Mouse (Mus musculus) ovary, postnatal 10 days (tissue): ENCODE results near the gene Gss.

Experiments
- DNase-seq: peaks from one replicate; pipeline ENCODE4 v3.0.0; 2022; ENCODE audit warnings: low spot score

The Gss gene

GRCm38 (mm10) chr2:155592137-155592853, at the start of gene Gss:
Gene Gss (minus strand): TSS chr2:155592810.
- peak; percentile 100 for DNase-seq

DNA sequence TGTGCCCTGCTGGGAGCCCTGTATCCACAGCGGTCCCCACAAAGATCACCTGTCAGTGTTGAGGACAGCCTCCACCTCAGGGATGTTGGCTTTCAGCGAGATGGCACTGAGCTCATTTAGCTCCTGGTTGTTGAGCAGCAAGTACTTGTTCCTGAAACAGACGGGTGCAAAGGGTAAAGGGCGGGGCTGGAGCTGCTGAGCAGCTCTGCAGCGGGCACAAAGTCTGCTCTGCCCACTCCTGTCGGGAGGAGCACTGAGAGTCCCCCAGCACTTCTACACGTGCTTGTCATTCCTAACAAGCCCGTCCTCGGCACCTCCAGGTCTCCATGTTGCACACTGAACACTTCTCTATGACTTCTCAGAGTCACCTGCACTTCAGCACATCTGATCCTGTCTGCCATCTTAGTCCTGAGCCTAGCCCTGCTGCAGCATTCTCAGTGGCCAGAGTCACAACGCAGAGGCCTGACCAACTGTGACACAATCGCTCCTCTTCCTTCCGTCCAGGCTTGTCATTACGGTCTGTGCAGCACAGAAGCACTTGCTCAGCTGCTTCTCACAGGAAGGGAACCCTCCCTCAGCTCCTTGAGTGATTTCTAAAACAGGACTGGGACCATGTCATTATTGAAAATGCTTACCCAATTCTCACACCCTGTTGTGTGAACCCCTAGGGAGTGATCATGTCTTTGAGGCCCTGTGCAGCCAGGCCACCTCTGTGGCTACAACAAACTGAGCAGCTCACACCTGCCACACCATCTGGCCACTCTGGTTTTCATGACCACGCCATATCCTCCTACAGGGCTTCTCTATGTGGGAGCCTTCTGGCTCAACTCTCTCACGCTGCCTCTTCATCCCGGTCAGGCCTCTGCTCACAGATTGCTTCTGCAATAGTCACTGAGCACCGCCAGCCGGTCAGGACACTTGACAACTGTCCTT, 49.2 kb upstream of the Gss start:
- no peak for DNase-seq

- no peak for DNase-seq
Observed at GRCm38 (mm10) chr2:155640656-155641055, 48.0 kb upstream of the Gss start.

- DNase-seq: no peak
Observed at GRCm38 (mm10) chr2:155637411-155637810, 44.8 kb upstream of the Gss start.

DNA sequence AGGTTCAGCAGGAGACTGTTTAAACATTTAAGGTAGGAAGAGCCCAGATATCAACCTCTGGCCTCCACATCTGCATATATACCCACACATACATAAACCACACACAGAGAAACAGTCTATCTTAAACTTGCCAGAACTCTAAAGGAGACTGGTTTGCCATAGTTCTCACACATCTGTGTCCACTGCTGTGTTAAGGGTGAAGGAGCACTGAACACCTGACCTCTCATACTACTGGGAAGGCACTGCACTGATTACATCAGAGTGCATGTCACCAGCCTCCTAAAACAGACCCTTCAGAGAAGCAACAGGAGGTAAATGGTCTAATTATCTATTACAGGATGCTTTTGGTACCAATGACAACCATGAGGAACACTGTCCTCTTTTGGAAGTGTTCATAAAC, 44.3 kb upstream of the Gss start:
- DNase-seq: no peak

- no peak for DNase-seq
Observed at GRCm38 (mm10) chr2:155635961-155636360, 43.4 kb upstream of the Gss start.

DNA sequence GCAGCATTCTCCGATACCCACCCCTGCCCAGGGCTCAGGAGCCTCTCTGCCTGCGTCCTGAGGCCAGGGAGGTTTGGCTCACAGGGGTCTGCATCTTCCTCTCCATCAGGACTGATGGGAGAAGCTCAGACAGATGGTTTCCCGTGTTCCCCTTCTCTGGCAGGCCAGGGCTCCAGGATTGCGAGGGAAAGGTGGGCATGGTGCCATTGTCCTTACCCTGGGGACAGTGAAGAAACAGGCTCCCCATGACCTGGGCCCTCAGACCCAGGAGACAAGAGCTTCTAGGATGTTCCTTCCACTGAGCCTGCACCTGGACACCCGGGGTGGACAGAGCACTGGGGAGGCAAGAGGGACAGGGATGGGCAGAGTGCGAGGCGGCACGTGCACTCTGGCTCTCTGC, 42.0 kb upstream of the Gss start:
- no peak for DNase-seq

DNA sequence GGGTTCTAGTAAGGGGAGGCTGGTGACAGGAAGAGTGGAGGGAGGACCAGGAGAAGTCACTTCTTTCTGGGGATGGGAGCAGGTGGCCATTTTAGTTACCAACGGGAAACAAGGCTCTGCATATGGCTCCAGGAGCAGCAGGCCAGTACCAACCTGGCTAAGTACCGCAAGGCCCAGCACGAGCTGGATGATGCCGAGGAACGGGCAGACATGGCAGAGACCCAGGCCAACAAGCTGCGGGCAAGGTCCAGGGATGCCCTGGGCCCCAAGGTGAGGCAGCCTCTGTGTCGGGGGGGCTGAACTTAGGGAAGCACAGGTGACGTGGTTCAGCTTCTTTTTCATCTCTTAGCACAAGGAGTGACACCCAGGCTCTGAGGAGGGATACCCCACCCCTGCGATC, 41.1 kb upstream of the Gss start:
- no peak for DNase-seq

- no peak for DNase-seq
Observed at GRCm38 (mm10) chr2:155633121-155633520, 40.5 kb upstream of the Gss start.

GRCm38 (mm10) chr2:155632138-155632936, 39.7 kb upstream of the Gss start:
- DNase-seq: no peak

- no peak for DNase-seq
Observed at GRCm38 (mm10) chr2:155630590-155631416, 38.2 kb upstream of the Gss start.

- no peak for DNase-seq
Observed at GRCm38 (mm10) chr2:155630153-155630552, 37.5 kb upstream of the Gss start.

- DNase-seq: no peak
Observed at GRCm38 (mm10) chr2:155629231-155629661, 36.6 kb upstream of the Gss start.

DNA sequence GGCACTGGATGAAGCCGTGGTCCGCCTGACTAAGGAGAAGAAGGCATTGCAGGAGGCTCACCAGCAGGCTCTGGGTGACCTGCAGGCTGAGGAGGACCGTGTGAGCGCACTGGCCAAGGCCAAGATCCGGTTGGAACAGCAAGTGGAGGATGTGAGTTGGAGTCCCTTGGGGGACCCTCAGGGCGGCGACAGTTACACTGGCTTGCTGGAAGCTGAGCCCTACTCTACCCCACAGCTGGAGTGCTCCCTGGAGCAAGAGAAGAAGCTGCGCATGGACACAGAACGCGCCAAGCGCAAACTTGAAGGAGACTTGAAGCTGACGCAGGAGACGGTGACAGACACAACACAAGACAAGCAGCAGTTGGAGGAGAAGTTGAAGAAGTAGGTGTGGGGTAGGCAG, 35.9 kb upstream of the Gss start:
- DNase-seq: no peak

- DNase-seq: no peak
Observed at GRCm38 (mm10) chr2:155628112-155628511, 35.5 kb upstream of the Gss start.

- DNase-seq: peak; percentile 36
Observed at GRCm38 (mm10) chr2:155627030-155627738, 34.6 kb upstream of the Gss start.

DNA sequence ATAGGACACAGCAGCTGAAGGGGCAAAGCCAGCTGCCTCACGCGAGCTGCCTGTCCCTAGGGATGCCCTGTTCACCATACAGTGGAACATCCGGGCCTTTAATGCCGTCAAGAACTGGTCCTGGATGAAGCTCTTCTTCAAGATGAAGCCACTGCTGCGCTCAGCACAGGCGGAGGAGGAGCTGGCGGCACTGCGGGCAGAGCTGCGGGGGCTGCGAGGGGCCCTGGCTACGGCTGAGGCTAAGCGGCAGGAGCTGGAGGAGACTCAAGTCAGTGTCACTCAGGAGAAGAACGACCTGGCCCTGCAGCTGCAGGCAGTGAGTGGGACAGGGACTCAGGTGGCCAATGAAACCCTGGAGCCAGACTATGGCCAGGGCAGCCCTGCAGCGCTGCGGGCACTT, 33.7 kb upstream of the Gss start:
- DNase-seq: no peak

DNA sequence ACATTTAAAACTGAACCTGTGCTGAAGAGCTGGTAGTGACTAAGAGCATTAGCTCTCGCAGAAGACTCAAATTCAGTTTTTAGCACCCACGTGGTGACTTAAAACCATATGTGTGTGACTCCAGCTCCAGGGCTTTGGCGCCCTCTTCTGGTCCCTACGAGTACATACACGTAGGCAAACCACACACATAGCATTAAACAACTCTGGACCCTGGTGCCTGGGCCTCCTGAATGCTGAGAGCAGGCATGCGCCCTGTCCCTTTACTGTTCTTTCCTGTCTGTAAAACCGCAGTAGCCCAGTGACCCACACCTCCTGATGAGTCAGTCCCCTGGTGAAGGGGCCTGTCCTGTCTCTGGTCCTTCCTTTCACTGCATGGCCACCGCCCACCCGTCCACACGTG, 32.1 kb upstream of the Gss start:
- no peak for DNase-seq

- no peak for DNase-seq
Observed at GRCm38 (mm10) chr2:155623996-155624395, 31.4 kb upstream of the Gss start.

- no peak for DNase-seq
Observed at GRCm38 (mm10) chr2:155622606-155623005, 30.0 kb upstream of the Gss start.

DNA sequence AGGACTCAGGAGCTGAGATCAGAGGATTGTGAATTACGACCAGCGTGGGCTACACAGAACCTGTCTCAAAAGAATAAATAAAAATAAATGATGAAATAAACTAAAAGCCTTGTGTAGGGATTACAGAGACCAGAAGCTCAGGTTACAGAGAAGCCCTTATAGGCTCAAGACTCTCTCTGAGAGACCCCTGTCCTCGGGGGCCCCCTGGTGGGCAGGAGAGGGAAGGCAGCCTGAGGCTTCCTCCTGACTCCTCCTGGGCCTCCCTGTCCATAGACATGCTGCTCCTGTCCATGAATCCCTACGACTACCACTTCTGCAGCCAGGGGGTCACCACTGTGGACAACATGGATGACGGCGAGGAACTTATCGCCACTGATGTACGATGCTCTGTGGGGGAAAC, 27.2 kb upstream of the Gss start:
- peak; percentile 93 for DNase-seq
